Mouse (Mus musculus) limb, embryonic 14.5 days (tissue): Measurements from ENCODE around the gene Cpne1. TPM values are rescaled to one million over a fixed set of nuclear protein-coding genes. Genes with fewer than 3 reads are reported as not detected.
A peak's percentile ranks its signal among the peaks of the same experiment; 100 is the strongest.

Experiments used
- ATAC-seq: fragments of 200-750 bp; cut with Nextera tagmentation; 2 replicates; pipeline ENCODE4 v1.8.0; 2017; ENCODE audit warnings: low read depth, moderate number of reproducible peaks, moderate TSS enrichment; ENCODE audit not compliant: low FRiP score
- DNase-seq: peaks from one replicate; pipeline ENCODE4 v3.0.0-alpha.2; 2015; ENCODE audit warnings: low spot score
- H3K27ac ChIP-seq: fragments of 300-500 bp; sonication (generic); replicated peaks from 2 replicates; pipeline ENCODE4 v1.5.1; 2014; ENCODE audit warnings: low read depth, mild to moderate bottlenecking, low read length, moderate library complexity, mixed read lengths
- H3K27me3 ChIP-seq: fragments of 300-500 bp; sonication (generic); 2 replicates; pipeline ENCODE4 v1.6.1; 2014; ENCODE audit warnings: low read length, mixed read lengths; ENCODE audit not compliant: control insufficient read depth, insufficient read depth
- H3K36me3 ChIP-seq: fragments of 300-500 bp; sonication (generic); 2 replicates; pipeline ENCODE4 v1.6.1; 2014; ENCODE audit warnings: mild to moderate bottlenecking, low read length, moderate library complexity, mixed read lengths; ENCODE audit not compliant: control insufficient read depth, insufficient read depth
- H3K4me1 ChIP-seq: fragments of 300-500 bp; sonication (generic); 2 replicates; pipeline ENCODE4 v1.6.1; 2014; ENCODE audit warnings: antibody characterized with exemption, low read length, mixed read lengths; ENCODE audit not compliant: control insufficient read depth, insufficient read depth
- H3K4me2 ChIP-seq: fragments of 300-500 bp; sonication (generic); replicated peaks from 2 replicates; pipeline ENCODE4 v1.6.1; 2014; ENCODE audit warnings: low read depth, mild to moderate bottlenecking, low read length, moderate library complexity; ENCODE audit not compliant: severe bottlenecking
- H3K4me3 ChIP-seq: fragments of 300-500 bp; sonication (generic); replicated peaks from 2 replicates; pipeline ENCODE4 v1.5.1; 2014; ENCODE audit warnings: low read length
- H3K9ac ChIP-seq: fragments of 300-500 bp; sonication (generic); 2 replicates; pipeline ENCODE4 v1.6.1; 2014; ENCODE audit warnings: mild to moderate bottlenecking, low read depth, low read length, moderate library complexity; ENCODE audit not compliant: severe bottlenecking
- H3K9me3 ChIP-seq: fragments of 300-500 bp; sonication (generic); 2 replicates; pipeline ENCODE4 v1.6.1; 2016; ENCODE audit warnings: low read length; ENCODE audit not compliant: control insufficient read depth
- POLR2A ChIP-seq: fragments of 200-500 bp; IDR thresholded peaks from 2 replicates; pipeline ENCODE4 v1.8.0; 2012; ENCODE audit warnings: inconsistent platforms, mild to moderate bottlenecking, moderate library complexity, borderline replicate concordance; ENCODE audit not compliant: insufficient read depth, insufficient read length; ENCODE audit errors: extremely low read depth
- WGBS: fragments of 180-500 bp; shearing (Covaris S2); extraction: QIAGEN DNeasy Blood & Tissue Kit; methylation state at CpG from one replicate; pipeline ENCODE4 v1.1.7; 2014; 5-methylcytosine and 5-hydroxymethylcytosine counted together
- polyA plus RNA-seq, 2 experiments: library from polyadenylated mRNA; depleted of rRNA in 1 of 2; stranded (reverse) in 1 of 2; unstranded in 1 of 2; fragments of >200 nt; fragmentation: Nextera tagmentation in 1 of 2; extraction: Ambion mirVana in 1 of 2; gene quantifications; 2 replicates each; pipeline versions ENCODE4 v1.2.1 to v1.2.3; 2012 to 2014

Cpne1 gene
- polyA plus RNA-seq (2012; rRNA removed) (90.7 and 123 TPM in 2 replicates), polyA plus RNA-seq (2014; fragmentation: Nextera tagmentation; extraction: Ambion mirVana) (37.8 and 42.6 TPM in 2 replicates)

DNA sequence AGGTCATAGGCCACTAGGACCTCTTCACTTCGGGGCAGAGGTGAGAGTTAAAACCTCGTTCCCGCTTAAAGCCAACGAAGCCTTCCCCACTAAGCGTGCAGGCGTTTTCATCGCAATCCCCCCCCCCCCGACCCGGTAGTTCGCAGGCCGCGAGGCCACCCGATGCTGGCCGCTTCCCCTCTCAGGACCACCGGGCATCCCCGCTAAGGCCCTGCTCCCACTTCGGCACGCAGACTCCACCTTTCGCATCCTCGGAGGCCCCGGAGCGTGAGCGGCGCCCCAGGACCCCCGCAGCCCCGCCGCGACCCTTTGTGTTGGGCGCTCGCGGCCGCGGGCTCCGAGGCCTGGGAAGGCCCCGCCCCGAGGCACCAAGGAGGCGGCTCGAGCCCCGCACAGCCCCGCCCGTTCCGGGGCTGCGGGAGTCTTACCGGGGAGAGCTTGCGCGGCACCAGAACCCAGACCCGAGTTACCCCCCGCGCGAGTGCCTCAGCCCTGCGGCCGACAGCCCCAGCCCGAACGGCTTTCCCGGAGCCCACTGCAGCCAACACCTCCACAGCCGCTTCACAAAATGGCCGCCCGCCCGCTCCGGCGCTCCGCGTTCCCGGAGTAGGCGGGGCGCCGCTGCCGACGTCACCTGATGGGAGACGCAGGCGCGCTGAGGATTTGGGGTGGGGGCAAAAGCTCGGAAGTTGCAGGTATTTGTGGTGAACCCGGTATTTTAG is at the start of gene Cpne1, which contains the start of gene Rbm12:
Cpne1 (minus strand) TSS at position 608 of the 722 bp plus-strand sequence.
Rbm12 (minus strand) TSS at position 621 of the 722 bp plus-strand sequence.
- H3K27ac ChIP-seq: peak within 1 kb of the TSS; percentile 92
- H3K4me2 ChIP-seq: peak within 1 kb of the TSS; percentile 68
- ATAC-seq: peak; percentile 95
- under 1% methylated on average over 66 of the region's 74 CpGs for WGBS
- peak; percentile 56; the same call in 1 of the 2 replicates for TF ChIP-seq POLR2A
- no peaks in the 10 kb centered on the region for H3K27me3 ChIP-seq
- H3K9ac ChIP-seq: peak within 1 kb of the TSS; percentile 98
- DNase-seq: peak; percentile 88
- no peaks in the 10 kb centered on the region for H3K9me3 ChIP-seq
- peaks cover 9% of the 10 kb centered on the region for H3K4me1 ChIP-seq
- H3K4me3 ChIP-seq: peak within 1 kb of the TSS; percentile 91
- H3K36me3 ChIP-seq: no peaks in the 10 kb centered on the region

- Histone ChIP-seq H3K4me3 (no peak overlapping the region), H3K4me1 (no peaks in the 10 kb centered on the region; the same call in 1 of the 2 replicates), H3K9ac (no peak overlapping the region), H3K9me3 (no peaks in the 10 kb centered on the region), H3K27me3 (no peaks in the 10 kb centered on the region), H3K27ac (no peak overlapping the region), H3K4me2 (no peak overlapping the region), H3K36me3 (peaks cover 81% of the 10 kb centered on the region)
- DNase-seq: no peak
- TF ChIP-seq POLR2A: no peak
- ATAC-seq: no peak
Observed at GRCm38 (mm10) chr2:156151538-156151937, 39.8 kb upstream of the Cpne1 start.

GRCm38 (mm10) chr2:156147316-156147915 is 35.7 kb upstream of the Cpne1 start:
- no peak overlapping the region for H3K4me2 ChIP-seq
- H3K9ac ChIP-seq: no peak overlapping the region
- ATAC-seq: no peak
- 91% methylated on average over 3 of the region's 3 CpGs for WGBS
- H3K36me3 ChIP-seq: peaks cover 58% of the 10 kb centered on the region
- no peaks in the 10 kb centered on the region for H3K9me3 ChIP-seq
- TF ChIP-seq POLR2A: no peak
- H3K4me1 ChIP-seq: peaks cover 6% of the 10 kb centered on the region; the same call in 1 of the 2 replicates
- no peak overlapping the region for H3K4me3 ChIP-seq
- no peaks in the 10 kb centered on the region for H3K27me3 ChIP-seq
- DNase-seq: no peak
- H3K27ac ChIP-seq: no peak overlapping the region

DNA sequence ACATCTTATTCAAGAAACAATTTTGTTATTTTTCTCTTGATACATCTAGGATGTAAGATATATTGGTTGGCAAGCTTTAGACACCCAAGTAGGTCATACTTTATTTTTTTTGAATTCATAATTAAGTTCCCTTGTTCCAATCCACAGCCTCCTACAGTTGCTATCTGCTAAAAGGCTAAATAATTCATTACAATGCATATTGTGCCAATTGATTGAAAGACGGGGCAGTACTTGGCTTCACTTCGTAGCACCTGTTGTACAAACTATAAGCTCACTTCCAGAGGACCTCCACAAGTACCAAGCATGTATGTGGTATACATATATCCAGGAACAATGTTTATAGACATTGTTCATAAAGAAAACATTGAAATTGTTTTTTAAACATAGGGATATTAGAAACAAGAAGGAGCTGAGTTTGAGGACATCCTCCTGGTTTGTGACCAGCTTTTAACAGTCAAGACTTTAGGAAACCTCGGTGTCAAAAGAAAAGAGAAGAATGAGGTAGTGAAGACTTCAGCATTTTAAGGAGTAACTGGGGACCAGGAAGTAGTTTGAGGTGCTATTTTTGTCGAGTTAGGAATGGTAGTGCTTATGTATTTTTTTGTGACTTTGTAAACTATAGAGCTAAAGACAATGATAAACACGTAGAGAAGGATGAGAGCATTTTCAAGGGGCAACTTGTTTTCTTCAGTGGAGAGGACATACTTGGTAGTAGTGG is 34.7 kb upstream of the Cpne1 start:
- ATAC-seq (no peak), DNase-seq (no peak)
- Histone ChIP-seq H3K27ac (no peak overlapping the region), H3K4me3 (no peak overlapping the region), H3K36me3 (peaks cover 53% of the 10 kb centered on the region), H3K4me2 (no peak overlapping the region), H3K27me3 (no peaks in the 10 kb centered on the region), H3K9me3 (no peaks in the 10 kb centered on the region), H3K9ac (no peak overlapping the region), H3K4me1 (peaks cover 6% of the 10 kb centered on the region; the same call in 1 of the 2 replicates)
- no peak for TF ChIP-seq POLR2A
- 73% methylated on average over 5 of the region's 5 CpGs for WGBS

GRCm38 (mm10) chr2:156145486-156146130 is 33.8 kb upstream of the Cpne1 start:
- H3K27ac ChIP-seq: no peak overlapping the region
- no peaks in the 10 kb centered on the region for H3K9me3 ChIP-seq
- peaks cover 6% of the 10 kb centered on the region; the same call in 1 of the 2 replicates for H3K4me1 ChIP-seq
- WGBS: 54% methylated on average over 11 of the region's 11 CpGs
- no peak overlapping the region for H3K9ac ChIP-seq
- peak overlapping the region; percentile 81 for H3K4me2 ChIP-seq
- DNase-seq (no peak), ATAC-seq (no peak)
- H3K4me3 ChIP-seq: no peak overlapping the region
- peaks cover 46% of the 10 kb centered on the region for H3K36me3 ChIP-seq
- no peaks in the 10 kb centered on the region for H3K27me3 ChIP-seq
- TF ChIP-seq POLR2A: no peak
